Mouse (Mus musculus): ENCODE results near the gene Pum2. TPM values are rescaled to one million over a fixed set of nuclear protein-coding genes. Genes with fewer than 3 reads are reported as not detected.
"Not testable (repeated sequence)": the region's sequence is repeated elsewhere in the genome, so short reads cannot be mapped to it uniquely, and the experiment has no call there.

The Pum2 gene
- polyA plus RNA-seq, 1 experiment, result 46.2 TPM

- not testable (repeated sequence) for H3K36me3 ChIP-seq (ENCODE audit: control insufficient read depth, insufficient read depth, low read length); H3K4me1 ChIP-seq (ENCODE audit: control insufficient read depth, insufficient read depth, insufficient read length); H3K27me3 ChIP-seq (ENCODE audit: control insufficient read depth, insufficient read depth, low read length); H3K27ac ChIP-seq (ENCODE audit: insufficient read depth, low read length); H3K4me3 ChIP-seq (ENCODE audit: extremely low read depth, insufficient read depth, insufficient read length)
- TF ChIP-seq CTCF (IDR thresholded peaks at IDR 0.05; ENCODE audit: extremely low read depth, insufficient read depth, insufficient read length, insufficient replicate concordance), result peak; percentile 69; the same call in 1 of the 2 replicates
- peak; percentile 81 to 84 for DNase-seq (ENCODE audit: low read depth in 1 of 2, low spot score in 2 of 2)
- WGBS, result 64% methylated on average over 10 of the region's 10 CpGs
Measured at GRCm38 (mm10) chr12:8638411-8639087, 35.4 kb upstream of the Pum2 start.

DNA sequence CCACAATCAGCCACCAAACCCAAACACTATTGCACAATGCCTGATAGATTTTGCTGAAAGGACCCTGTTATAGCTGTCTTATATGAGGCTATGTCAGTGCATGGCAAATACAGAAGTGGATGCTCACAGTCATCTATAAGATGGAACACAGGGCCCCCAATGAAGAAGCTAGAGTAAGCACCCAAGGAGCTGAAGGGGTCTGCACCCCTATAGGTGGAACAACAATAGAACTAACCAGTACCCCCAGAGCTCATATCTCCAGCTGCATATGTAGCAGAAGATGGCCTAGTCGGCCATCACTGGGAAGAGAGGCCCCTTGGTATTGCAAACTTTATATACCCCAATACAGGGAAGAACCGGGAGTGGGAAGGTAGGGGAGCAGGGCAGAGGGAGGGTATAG is 33.7 kb upstream of the Pum2 start:
- 4% methylated on average over 2 of the region's 2 CpGs for WGBS
- H3K36me3 ChIP-seq (ENCODE audit: control insufficient read depth, insufficient read depth, low read length); DNase-seq (ENCODE audit: low read depth in 1 of 2, low spot score in 2 of 2); H3K4me1 ChIP-seq (ENCODE audit: control insufficient read depth, insufficient read depth, insufficient read length); H3K27ac ChIP-seq (ENCODE audit: insufficient read depth, low read length); H3K4me3 ChIP-seq (ENCODE audit: extremely low read depth, insufficient read depth, insufficient read length); H3K27me3 ChIP-seq (ENCODE audit: control insufficient read depth, insufficient read depth, low read length): not testable (repeated sequence)

DNA sequence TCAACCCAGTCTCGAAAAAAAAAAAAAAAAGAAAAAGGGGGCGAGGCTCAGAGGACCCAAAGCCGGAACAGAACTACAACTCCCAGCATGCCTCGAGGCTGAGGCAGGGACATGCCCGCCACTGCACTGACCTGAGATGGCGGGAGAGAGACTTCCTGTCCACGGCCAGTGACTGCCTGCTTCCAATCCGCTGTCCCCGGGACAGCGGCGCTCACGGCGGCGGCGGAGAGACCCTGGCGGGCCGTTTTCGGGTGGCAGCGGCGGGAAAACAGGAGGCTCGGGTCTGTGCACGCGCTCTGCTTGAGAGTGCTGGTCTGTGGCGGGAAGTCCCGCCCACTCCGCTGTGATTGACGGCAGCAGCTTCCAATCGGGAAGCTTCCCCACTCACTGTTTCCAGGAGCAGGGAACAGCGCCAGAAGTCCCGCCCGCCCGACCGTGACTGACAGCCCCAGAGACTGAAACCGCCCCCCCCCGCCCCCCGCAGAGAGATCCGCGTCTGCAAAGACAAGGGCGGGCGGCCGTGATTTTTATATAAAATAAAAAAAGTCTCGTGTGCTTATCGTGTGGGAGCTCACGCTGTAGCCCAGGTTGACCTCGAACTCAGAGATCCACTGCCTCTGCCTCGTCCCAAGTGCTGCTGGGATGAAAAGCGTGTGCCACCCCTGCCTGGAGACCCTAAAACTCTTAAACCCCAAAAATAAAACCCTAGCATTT is 33.1 kb upstream of the Pum2 start:
- under 1% methylated on average over 46 of the region's 47 CpGs for WGBS
- H3K4me1 ChIP-seq (ENCODE audit: control insufficient read depth, insufficient read depth, insufficient read length), result no peaks in the 10 kb centered on the region
- peak overlapping the region; percentile 99 for H3K4me3 ChIP-seq (ENCODE audit: extremely low read depth, insufficient read depth, insufficient read length)
- TF ChIP-seq CTCF (IDR thresholded peaks at IDR 0.05; ENCODE audit: extremely low read depth, insufficient read depth, insufficient read length, insufficient replicate concordance), result no peak
- peak; percentile 7; the same call in 1 of the 2 replicates for TF ChIP-seq POLR2A (IDR thresholded peaks at IDR 0.05; ENCODE audit: low read depth, low read length)
- no peaks in the 10 kb centered on the region for H3K36me3 ChIP-seq (ENCODE audit: control insufficient read depth, insufficient read depth, low read length)
- H3K27me3 ChIP-seq (ENCODE audit: control insufficient read depth, insufficient read depth, low read length), result no peaks in the 10 kb centered on the region
- DNase-seq (ENCODE audit: low read depth in 1 of 2, low spot score in 2 of 2), result peak; percentile 91 to 97
- peak overlapping the region; percentile 100 for H3K27ac ChIP-seq (ENCODE audit: insufficient read depth, low read length)

DNA sequence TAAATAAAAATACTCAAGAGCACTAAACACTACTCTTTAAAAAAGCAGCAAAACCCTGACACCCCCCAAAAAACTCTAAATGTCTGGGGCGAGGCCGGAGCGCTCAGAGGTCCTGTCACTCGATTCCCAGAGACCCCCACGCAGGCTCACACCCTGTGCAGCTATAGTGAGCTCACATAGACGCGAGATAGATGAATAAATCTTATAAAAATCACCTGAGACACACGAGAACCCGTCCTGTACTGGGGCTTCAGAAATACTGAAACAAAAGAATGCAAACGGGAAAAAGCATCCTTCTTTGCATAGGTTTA is 32.6 kb upstream of the Pum2 start:
- no peaks in the 10 kb centered on the region for H3K27me3 ChIP-seq (ENCODE audit: control insufficient read depth, insufficient read depth, low read length)
- no peaks in the 10 kb centered on the region for H3K4me1 ChIP-seq (ENCODE audit: control insufficient read depth, insufficient read depth, insufficient read length)
- H3K36me3 ChIP-seq (ENCODE audit: control insufficient read depth, insufficient read depth, low read length), result no peaks in the 10 kb centered on the region
- no peak overlapping the region for H3K27ac ChIP-seq (ENCODE audit: insufficient read depth, low read length)
- WGBS, result 27% methylated on average over 10 of the region's 10 CpGs
- peak overlapping the region; percentile 74; the same call in 1 of the 2 replicates for H3K4me3 ChIP-seq (ENCODE audit: extremely low read depth, insufficient read depth, insufficient read length)
- DNase-seq (ENCODE audit: low read depth in 1 of 2, low spot score in 2 of 2), result no peak
- TF ChIP-seq POLR2A (IDR thresholded peaks at IDR 0.05; ENCODE audit: low read depth, low read length), result no peak
- no peak for TF ChIP-seq CTCF (IDR thresholded peaks at IDR 0.05; ENCODE audit: extremely low read depth, insufficient read depth, insufficient read length, insufficient replicate concordance)

GRCm38 (mm10) chr12:8648211-8648610 is 25.7 kb upstream of the Pum2 start:
- 76% methylated on average over 8 of the region's 8 CpGs for WGBS
- H3K4me1 ChIP-seq (ENCODE audit: control insufficient read depth, insufficient read depth, insufficient read length); H3K36me3 ChIP-seq (ENCODE audit: control insufficient read depth, insufficient read depth, low read length); H3K27me3 ChIP-seq (ENCODE audit: control insufficient read depth, insufficient read depth, low read length); DNase-seq (ENCODE audit: low read depth in 1 of 2, low spot score in 2 of 2); H3K27ac ChIP-seq (ENCODE audit: insufficient read depth, low read length); H3K4me3 ChIP-seq (ENCODE audit: extremely low read depth, insufficient read depth, insufficient read length): not testable (repeated sequence)

DNA sequence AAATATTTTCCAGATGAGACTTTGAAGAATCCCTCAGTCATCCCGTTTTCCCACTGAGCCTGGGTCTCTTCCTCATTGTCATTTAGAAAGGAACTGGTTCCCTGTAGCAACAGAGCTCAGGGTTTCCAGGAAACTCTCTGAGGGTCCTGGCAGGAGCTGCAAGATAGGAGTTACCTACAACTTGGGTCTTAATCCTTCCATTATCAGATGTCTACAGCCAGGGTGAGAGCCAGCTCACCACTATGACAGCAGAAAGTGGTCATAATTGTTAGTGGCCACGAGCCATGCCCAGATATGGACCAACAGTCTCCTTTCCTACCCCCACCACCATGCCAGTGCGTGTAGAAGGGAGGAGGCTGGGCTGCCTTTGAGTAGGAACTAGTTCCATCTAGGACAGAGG is 23.9 kb upstream of the Pum2 start:
- H3K4me3 ChIP-seq (ENCODE audit: extremely low read depth, insufficient read depth, insufficient read length); H3K36me3 ChIP-seq (ENCODE audit: control insufficient read depth, insufficient read depth, low read length); H3K27ac ChIP-seq (ENCODE audit: insufficient read depth, low read length); DNase-seq (ENCODE audit: low read depth in 1 of 2, low spot score in 2 of 2); H3K4me1 ChIP-seq (ENCODE audit: control insufficient read depth, insufficient read depth, insufficient read length); H3K27me3 ChIP-seq (ENCODE audit: control insufficient read depth, insufficient read depth, low read length): not testable (repeated sequence)
- 72% methylated on average over 3 of the region's 3 CpGs for WGBS

DNA sequence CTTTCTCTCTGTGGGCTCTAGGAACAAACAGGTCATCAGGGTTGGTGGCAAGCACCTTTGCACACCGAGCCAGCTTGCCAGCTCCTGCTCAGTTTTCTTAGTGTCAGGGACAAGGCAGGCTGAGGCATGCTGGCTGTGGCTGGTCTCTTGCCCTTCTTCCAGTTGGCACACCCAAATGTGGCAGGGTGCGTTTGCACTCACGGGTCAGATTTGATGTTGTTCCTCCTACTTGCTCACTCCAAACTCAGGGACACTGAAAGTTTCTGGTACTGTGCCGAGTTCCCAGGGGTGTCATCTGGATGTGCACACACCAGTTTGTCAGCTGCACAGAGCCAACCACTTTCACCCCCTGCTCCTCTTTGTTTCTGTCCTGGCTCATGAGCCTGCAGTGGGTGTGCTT is 17.3 kb upstream of the Pum2 start:
- 87% methylated on average over 4 of the region's 4 CpGs for WGBS
- DNase-seq (ENCODE audit: low read depth in 1 of 2, low spot score in 2 of 2), result no peak

More for the DNA sequence above, 17.3 kb upstream of the Pum2 start:
- Histone ChIP-seq H3K36me3 (ENCODE audit: control insufficient read depth, insufficient read depth, low read length) (no peaks in the 10 kb centered on the region), H3K4me1 (ENCODE audit: control insufficient read depth, insufficient read depth, insufficient read length) (peaks cover 16% of the 10 kb centered on the region; the same call in 1 of the 2 replicates), H3K27me3 (ENCODE audit: control insufficient read depth, insufficient read depth, low read length) (no peaks in the 10 kb centered on the region), H3K4me3 (ENCODE audit: extremely low read depth, insufficient read depth, insufficient read length) (no peak overlapping the region), H3K27ac (ENCODE audit: insufficient read depth, low read length) (no peak overlapping the region)
- TF ChIP-seq POLR2A (IDR thresholded peaks at IDR 0.05; ENCODE audit: low read depth, low read length) (no peak), CTCF (IDR thresholded peaks at IDR 0.05; ENCODE audit: extremely low read depth, insufficient read depth, insufficient read length, insufficient replicate concordance) (no peak)

All from spleen, adult 2 months (tissue).